Mouse (Mus musculus) layer of hippocampus, postnatal 36 days (tissue): ENCODE data around the gene Taar7a. TPM values are rescaled to one million over a fixed set of nuclear protein-coding genes. Genes with fewer than 3 reads are reported as not detected.

Experiments
- DNase-seq, 2 experiments: peaks; one replicate each; pipeline ENCODE4 v3.0.0; 2022
- total RNA-seq, 2 experiments: library from RNA; stranded (reverse); gene quantifications; 2 replicates each; pipeline ENCODE4 v1.2.3; 2021

The Taar7a gene
- total RNA-seq, 2 experiments from 2014 or later = not detected

GRCm38 (mm10) chr10:23942465-23942864 lies 50.8 kb downstream of the Taar7a start:
- DNase-seq = no peak

Other genes with a start within 250 kb of the Taar7a start
- gene Rps12, start 206.2 kb downstream of the Taar7a start, total RNA-seq = 100 to 1,000 TPM; 226 to 229 TPM
- gene Slc18b1, start 196.5 kb downstream of the Taar7a start, total RNA-seq = 10 to 100 TPM; 26.2 to 26.6 TPM
- gene Vnn3, start 142.0 kb downstream of the Taar7a start, total RNA-seq = under 1 TPM; 0.25 to 0.40 TPM
- under 1 TPM in 1 of 2 experiments, not detected in 1; 0.17 TPM for gene Vnn1, start 98.8 kb downstream of the Taar7a start, total RNA-seq
- gene Taar1, start 73.1 kb downstream of the Taar7a start, total RNA-seq = not detected
- gene Taar2, start 54.9 kb downstream of the Taar7a start, total RNA-seq = not detected
- gene Taar3, start 43.9 kb downstream of the Taar7a start, total RNA-seq = not detected
- gene Taar4, start 33.0 kb downstream of the Taar7a start, total RNA-seq = not detected
- gene Taar5, start 22.8 kb downstream of the Taar7a start, total RNA-seq = not detected
- gene Taar6, start 7.8 kb downstream of the Taar7a start, total RNA-seq = not detected
- not detected for gene Taar7b, start 6.5 kb upstream of the Taar7a start, total RNA-seq
- gene Taar7d, start 33.7 kb upstream of the Taar7a start, total RNA-seq = not detected
- gene Taar7e, start 44.1 kb upstream of the Taar7a start, total RNA-seq = not detected
- gene Taar7f, start 56.0 kb upstream of the Taar7a start, total RNA-seq = not detected
- gene Taar8a, start 83.0 kb upstream of the Taar7a start, total RNA-seq = not detected
- not detected for gene Taar8b, start 98.8 kb upstream of the Taar7a start, total RNA-seq
- not detected for gene Taar8c, start 108.4 kb upstream of the Taar7a start, total RNA-seq
- not detected for gene Taar9, start 116.1 kb upstream of the Taar7a start, total RNA-seq
- gene Stx7, start 155.8 kb upstream of the Taar7a start, total RNA-seq = 100 to 1,000 TPM; 122 to 128 TPM
- gene Moxd1, start 230.0 kb upstream of the Taar7a start, total RNA-seq = 10 to 100 TPM; 10.9 to 11.9 TPM